Mouse (Mus musculus): ENCODE measurements around the gene Ndufb8. TPM values are rescaled to one million over a fixed set of nuclear protein-coding genes. Genes with fewer than 3 reads are reported as not detected.

The Ndufb8 gene
- polyA plus RNA-seq, 1 experiment from 2014 or later, result 644 TPM

DNA sequence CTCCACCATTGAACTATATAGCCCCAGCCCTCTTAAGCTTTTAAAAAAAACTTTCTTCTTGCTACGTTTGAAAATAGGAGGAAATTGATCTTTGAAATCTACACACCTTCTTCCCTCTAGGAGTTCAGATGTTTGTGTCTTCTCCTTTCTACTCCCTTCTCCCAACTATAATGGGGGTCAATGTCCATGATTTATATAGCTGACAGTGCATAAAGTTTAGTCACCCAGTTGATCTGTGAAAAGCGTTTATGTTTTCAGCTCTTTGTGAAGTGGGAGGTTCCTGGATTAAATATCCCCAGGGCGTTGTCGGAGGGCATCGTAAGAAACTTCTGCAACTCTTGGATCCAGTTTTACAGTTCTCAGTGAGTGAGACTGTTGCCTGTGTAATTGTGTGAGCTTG is 55.0 kb downstream of the Ndufb8 start:
- Histone ChIP-seq H3K9me3 (no peaks in the 10 kb centered on the region), H3K4me3 (no peak overlapping the region), H3K36me3 (no peaks in the 10 kb centered on the region), H3K4me1 (replicated peaks) (peaks cover 17% of the 10 kb centered on the region; the same call in 1 of the 2 replicates), H3K27me3 (ENCODE audit: insufficient read depth, poor library complexity, severe bottlenecking) (peaks cover 100% of the 10 kb centered on the region), H3K27ac (no peak overlapping the region)
- whole genome bisulfite sequencing, result 57% methylated on average over 5 of the region's 5 CpGs
- DNase-seq (ENCODE audit: low spot score), result no peak

DNA sequence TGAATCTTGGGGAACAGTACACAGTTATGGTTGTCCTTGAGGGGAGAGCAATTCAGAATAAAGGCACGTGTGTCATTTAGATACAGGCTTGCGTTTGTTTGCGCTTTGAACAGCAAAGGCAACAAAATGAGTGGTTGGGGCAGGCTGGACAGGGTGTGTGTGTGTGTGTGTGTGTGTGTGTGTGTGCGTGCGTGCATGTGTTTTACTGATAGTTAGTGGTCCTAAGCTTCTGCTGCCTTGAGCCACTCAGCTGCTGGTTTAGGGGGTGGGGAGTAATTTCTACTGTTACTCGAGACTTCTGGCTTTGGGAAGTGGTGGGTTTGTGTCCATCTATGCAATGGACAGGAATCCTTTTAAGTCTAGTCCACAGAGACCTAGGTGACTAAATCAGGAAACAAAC is 56.3 kb downstream of the Ndufb8 start:
- H3K27ac ChIP-seq, result no peak overlapping the region
- H3K4me1 ChIP-seq (replicated peaks), result peaks cover 21% of the 10 kb centered on the region; the same call in 1 of the 2 replicates
- no peaks in the 10 kb centered on the region for H3K36me3 ChIP-seq
- H3K4me3 ChIP-seq, result no peak overlapping the region
- peaks cover 100% of the 10 kb centered on the region for H3K27me3 ChIP-seq (ENCODE audit: insufficient read depth, poor library complexity, severe bottlenecking)
- 71% methylated on average over 6 of the region's 6 CpGs for WGBS
- H3K9me3 ChIP-seq, result no peaks in the 10 kb centered on the region
- DNase-seq (ENCODE audit: low spot score), result no peak

Other genes with a start within 250 kb of the Ndufb8 start
- gene Scd4, start 222.3 kb downstream of the Ndufb8 start, polyA plus RNA-seq (2016; fragmentation: Nextera tagmentation; extraction: Ambion mirVana), result 0.09 TPM in 1 of 2 replicates, not detected in the other
- 10.9 and 16.4 TPM in 2 replicates for gene Scd1, start 147.6 kb downstream of the Ndufb8 start, polyA plus RNA-seq (2016; fragmentation: Nextera tagmentation; extraction: Ambion mirVana)
- gene Wnt8b, start 62.0 kb downstream of the Ndufb8 start, polyA plus RNA-seq (2016; fragmentation: Nextera tagmentation; extraction: Ambion mirVana), result 0.44 and 3.3 TPM in 2 replicates
- 0.54 and 0.58 TPM in 2 replicates for gene Sec31b, start 9.6 kb downstream of the Ndufb8 start, polyA plus RNA-seq (2016; fragmentation: Nextera tagmentation; extraction: Ambion mirVana)
- gene Gm20538, start 2.6 kb downstream of the Ndufb8 start, polyA plus RNA-seq (2016; fragmentation: Nextera tagmentation; extraction: Ambion mirVana), result not detected in 2 replicates
- 42.3 and 46.5 TPM in 2 replicates for gene Hif1an, start 7.4 kb upstream of the Ndufb8 start, polyA plus RNA-seq (2016; fragmentation: Nextera tagmentation; extraction: Ambion mirVana)
- 3.2 and 8.2 TPM in 2 replicates for gene Pax2, start 200.6 kb upstream of the Ndufb8 start, polyA plus RNA-seq (2016; fragmentation: Nextera tagmentation; extraction: Ambion mirVana)